Mouse (Mus musculus) thymus, adult 2 months (tissue): ENCODE measurements around the gene Pde1c. TPM values are rescaled to one million over a fixed set of nuclear protein-coding genes. Genes with fewer than 3 reads are reported as not detected.

Source experiments
- DNase-seq: peaks from one replicate; pipeline ENCODE4 v3.0.0; 2021
- H3K27ac ChIP-seq: fragments of 200-500 bp; 2 replicates; pipeline ENCODE4 v1.5.1; 2012; ENCODE audit warnings: low read length, control low read depth; ENCODE audit not compliant: control insufficient read depth, insufficient read depth
- H3K27me3 ChIP-seq: fragments of 200-500 bp; 2 replicates; pipeline ENCODE4 v1.6.1; 2012; ENCODE audit warnings: mild to moderate bottlenecking, low read length, moderate library complexity, mixed read lengths; ENCODE audit not compliant: control insufficient read depth, insufficient read depth
- H3K36me3 ChIP-seq: fragments of 200-500 bp; 2 replicates; pipeline ENCODE4 v1.6.1; 2012; ENCODE audit warnings: mild to moderate bottlenecking, low read length, moderate library complexity; ENCODE audit not compliant: control insufficient read depth, insufficient read depth
- H3K4me1 ChIP-seq: fragments of 200-500 bp; replicated peaks from 2 replicates; pipeline ENCODE4 v1.6.1; 2012; ENCODE audit warnings: low read length; ENCODE audit not compliant: control insufficient read depth, insufficient read depth
- H3K4me3 ChIP-seq: fragments of 200-500 bp; 2 replicates; pipeline ENCODE4 v1.5.1; 2012; ENCODE audit warnings: mild to moderate bottlenecking, low read length, control low read depth, moderate library complexity; ENCODE audit not compliant: control insufficient read depth, insufficient read depth
- CTCF ChIP-seq: fragments of 200-500 bp; IDR thresholded peaks from 2 replicates; pipeline ENCODE4 v1.5.1; 2012; ENCODE audit warnings: mild to moderate bottlenecking, control low read depth, low read length, moderate library complexity, borderline replicate concordance; ENCODE audit not compliant: control insufficient read depth, poor library complexity, insufficient read depth; ENCODE audit errors: extremely low read depth
- POLR2A ChIP-seq: fragments of 200-500 bp; IDR thresholded peaks from 2 replicates; pipeline ENCODE4 v1.6.1; 2012; ENCODE audit warnings: mild to moderate bottlenecking, low read length, control low read depth, moderate library complexity; ENCODE audit not compliant: control insufficient read depth, poor library complexity, insufficient read depth; ENCODE audit errors: extremely low read depth
- WGBS: fragments of 180-500 bp; shearing (Covaris S2); methylation state at CpG from one replicate; pipeline ENCODE4 v1.1.7; 2018; 5-methylcytosine and 5-hydroxymethylcytosine counted together
- polyA plus RNA-seq: library from polyadenylated mRNA; depleted of rRNA; stranded (reverse); fragments of >200 nt; gene quantifications from 2 replicates; pipeline ENCODE4 v1.2.3, GENCODE M21; 2012

Gene Pde1c
- polyA plus RNA-seq, 1 experiment, result 1.8 TPM

DNA sequence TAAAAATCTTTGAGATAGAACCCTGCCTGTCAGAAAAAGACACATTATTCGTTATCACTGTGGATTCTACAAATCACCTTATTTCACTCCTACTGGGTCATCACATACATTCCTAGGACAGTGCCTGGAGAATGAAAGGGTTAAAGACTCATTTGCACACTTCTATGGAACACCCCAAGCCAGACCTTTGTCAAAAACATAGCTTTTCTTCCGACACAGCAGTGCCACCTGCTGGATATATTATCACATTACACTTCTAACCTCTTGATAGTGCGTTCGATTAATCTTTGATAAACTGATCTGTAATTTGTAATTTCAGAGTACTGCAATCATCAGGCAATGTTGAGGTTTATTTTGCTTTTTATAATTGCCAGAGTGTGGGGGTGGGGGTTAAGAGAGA is 519.8 kb downstream of the Pde1c start:
- no peaks in the 10 kb centered on the region for H3K27me3 ChIP-seq
- no peak overlapping the region for H3K27ac ChIP-seq
- H3K36me3 ChIP-seq, result no peaks in the 10 kb centered on the region
- no peak for DNase-seq
- no peaks in the 10 kb centered on the region for H3K4me1 ChIP-seq
- no peak overlapping the region for H3K4me3 ChIP-seq
- TF ChIP-seq CTCF (no peak), POLR2A (no peak)
- WGBS, result 29% methylated on average over 4 of the region's 4 CpGs

DNA sequence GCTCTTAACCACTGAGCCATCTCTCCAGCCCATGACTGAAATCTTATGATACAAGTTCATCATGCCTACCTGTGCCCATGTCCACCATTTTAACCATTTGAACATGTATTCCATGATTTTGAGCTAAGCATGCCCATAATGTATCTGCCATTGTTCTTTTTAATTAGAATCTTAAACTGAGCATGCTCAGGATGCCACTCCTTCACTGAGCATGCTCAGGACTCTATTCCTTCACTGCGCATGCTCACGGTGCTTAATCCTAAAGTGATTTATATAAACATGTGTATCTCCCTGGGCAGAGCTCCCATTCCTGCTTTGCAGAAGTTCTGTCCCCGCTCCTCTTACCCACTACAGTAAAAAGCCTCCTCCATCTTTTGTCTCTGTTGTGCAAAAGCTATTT is 520.3 kb downstream of the Pde1c start:
- no peaks in the 10 kb centered on the region for H3K36me3 ChIP-seq
- no peak for TF ChIP-seq POLR2A
- no peak for TF ChIP-seq CTCF
- no peak overlapping the region for H3K27ac ChIP-seq
- H3K4me3 ChIP-seq, result no peak overlapping the region
- H3K27me3 ChIP-seq, result no peaks in the 10 kb centered on the region
- H3K4me1 ChIP-seq, result no peaks in the 10 kb centered on the region
- WGBS, result 86% methylated on average over 3 of the region's 3 CpGs
- no peak for DNase-seq

DNA sequence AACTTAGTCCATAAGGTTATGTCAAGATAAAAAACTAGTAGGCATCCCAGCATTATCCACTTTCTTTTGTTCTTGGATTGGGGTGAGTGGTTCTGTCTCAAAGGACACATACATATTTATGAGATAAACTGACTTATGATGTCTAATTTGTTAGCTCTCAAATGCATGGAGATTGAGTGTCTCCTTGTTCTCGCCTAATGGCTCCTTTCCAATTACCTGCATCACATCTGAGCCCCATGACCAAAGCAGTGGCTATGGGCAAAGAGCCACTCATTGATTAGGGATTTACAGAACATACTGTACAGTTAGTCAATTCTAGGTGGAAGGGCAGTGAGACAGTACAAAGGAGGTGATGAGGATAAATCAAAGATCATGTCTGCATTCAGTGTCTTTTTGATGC is 524.2 kb downstream of the Pde1c start:
- Histone ChIP-seq H3K27me3 (no peaks in the 10 kb centered on the region), H3K36me3 (no peaks in the 10 kb centered on the region), H3K4me3 (no peak overlapping the region), H3K4me1 (no peaks in the 10 kb centered on the region), H3K27ac (no peak overlapping the region)
- TF ChIP-seq CTCF (no peak), POLR2A (no peak)
- DNase-seq, result no peak
- 89% methylated on average over 1 of the region's 1 CpGs for WGBS

DNA sequence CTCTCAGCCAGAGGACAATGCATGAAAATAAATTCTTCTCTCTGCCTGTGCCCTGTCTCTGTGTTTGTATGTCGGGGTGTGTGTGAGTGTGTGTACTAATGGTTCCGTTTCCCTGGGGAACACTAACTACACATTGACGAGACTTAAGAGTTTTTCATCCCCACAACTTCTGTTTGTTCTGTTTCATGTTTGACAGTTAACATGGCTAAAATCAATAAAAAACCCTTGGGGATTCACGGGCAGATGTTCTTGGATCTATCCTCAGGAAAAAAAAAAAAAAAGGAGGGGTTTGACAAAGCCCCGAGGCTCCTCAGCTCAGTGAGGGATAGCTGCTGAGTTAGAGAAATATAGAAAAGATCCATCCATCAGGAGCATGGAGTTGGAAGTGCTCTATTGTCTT is 524.6 kb downstream of the Pde1c start:
- Histone ChIP-seq H3K36me3 (no peaks in the 10 kb centered on the region), H3K27me3 (no peaks in the 10 kb centered on the region), H3K27ac (no peak overlapping the region), H3K4me3 (no peak overlapping the region), H3K4me1 (no peaks in the 10 kb centered on the region)
- TF ChIP-seq CTCF (no peak), POLR2A (no peak)
- 89% methylated on average over 5 of the region's 5 CpGs for WGBS
- no peak for DNase-seq

DNA sequence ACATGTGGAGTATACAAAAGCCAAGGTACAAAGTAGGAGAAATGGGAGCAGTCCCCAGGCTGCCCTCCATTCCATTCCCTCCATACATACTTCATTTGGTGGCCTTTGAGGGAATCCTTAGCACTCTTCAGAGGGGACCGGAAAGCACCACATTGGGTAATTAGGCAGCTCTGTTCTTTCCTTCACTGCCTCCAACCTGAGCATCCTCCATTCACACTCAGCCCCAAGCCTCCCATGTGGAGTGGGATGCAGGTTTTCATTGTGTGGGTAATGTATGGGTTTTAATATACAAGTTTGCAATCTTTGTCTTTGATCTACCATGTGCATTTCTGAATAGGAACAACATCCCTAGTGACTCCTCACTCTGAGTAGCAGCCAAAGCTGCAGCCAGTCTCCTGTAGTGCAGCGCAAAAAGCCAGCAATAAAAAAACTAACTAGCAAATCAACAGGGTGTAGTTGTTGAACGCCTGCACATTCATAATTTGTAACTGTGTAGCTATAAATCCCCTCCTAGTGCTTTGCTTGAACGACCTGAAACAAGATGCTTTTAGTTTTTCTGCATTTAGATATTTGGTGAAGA is 529.3 kb downstream of the Pde1c start:
- H3K36me3 ChIP-seq, result no peaks in the 10 kb centered on the region
- TF ChIP-seq POLR2A, result no peak
- no peak for TF ChIP-seq CTCF
- H3K4me3 ChIP-seq, result no peak overlapping the region
- H3K27me3 ChIP-seq, result no peaks in the 10 kb centered on the region
- no peak overlapping the region for H3K27ac ChIP-seq
- 76% methylated on average over 4 of the region's 4 CpGs for WGBS
- H3K4me1 ChIP-seq, result no peaks in the 10 kb centered on the region
- no peak for DNase-seq

DNA sequence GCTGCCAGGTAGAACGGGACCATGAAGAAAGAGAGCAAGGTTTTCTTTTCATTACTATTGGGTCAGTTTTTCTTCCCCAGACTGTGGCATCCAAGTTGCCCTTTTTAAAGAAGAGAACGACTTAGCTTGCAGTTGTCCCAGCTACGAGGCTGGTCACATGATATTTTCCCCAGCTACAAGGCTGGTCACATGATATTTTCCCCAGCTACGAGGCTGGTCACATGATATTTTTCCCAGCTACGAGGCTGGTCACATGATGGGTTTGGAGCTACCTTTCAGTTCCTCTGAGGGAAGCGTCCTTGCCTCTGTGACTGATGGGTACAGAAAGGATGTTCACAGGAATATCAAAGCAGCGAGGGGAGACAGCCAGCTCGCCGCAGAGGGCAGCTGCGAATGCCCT is 533.8 kb downstream of the Pde1c start:
- Histone ChIP-seq H3K27me3 (no peaks in the 10 kb centered on the region), H3K27ac (no peak overlapping the region), H3K4me1 (no peaks in the 10 kb centered on the region), H3K36me3 (no peaks in the 10 kb centered on the region), H3K4me3 (no peak overlapping the region)
- no peak for DNase-seq
- WGBS, result 82% methylated on average over 10 of the region's 10 CpGs
- TF ChIP-seq CTCF (no peak), POLR2A (no peak)

DNA sequence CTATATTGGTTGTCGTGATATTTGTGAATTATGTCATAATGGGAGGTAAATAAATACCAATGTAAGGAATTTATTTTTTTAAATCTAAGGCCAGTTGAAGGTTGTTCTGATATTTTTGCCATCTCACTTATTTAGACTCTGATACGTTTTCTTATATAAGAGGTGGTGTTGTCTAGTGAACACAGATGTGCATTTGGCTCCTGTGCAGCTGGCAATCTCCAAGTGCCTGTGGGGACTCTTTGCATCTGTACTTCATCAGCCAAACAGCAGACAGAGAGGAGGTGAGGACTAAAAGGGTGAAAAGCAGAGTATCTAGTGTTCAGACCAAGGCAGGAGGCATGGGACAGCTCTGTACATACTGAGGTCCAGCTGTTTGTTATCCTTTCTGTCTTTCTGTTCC is 536.7 kb downstream of the Pde1c start:
- WGBS, result 87% methylated on average over 2 of the region's 2 CpGs
- DNase-seq, result no peak
- H3K27ac ChIP-seq, result no peak overlapping the region

More for the DNA sequence above, 536.7 kb downstream of the Pde1c start:
- Histone ChIP-seq H3K4me3 (no peak overlapping the region), H3K36me3 (no peaks in the 10 kb centered on the region), H3K4me1 (no peaks in the 10 kb centered on the region), H3K27me3 (no peaks in the 10 kb centered on the region)
- TF ChIP-seq POLR2A (no peak), CTCF (no peak)
